Mouse (Mus musculus): ENCODE data around the gene AI464131.

The AI464131 gene

GRCm38 (mm10) chr4:41504325-41504724 lies 1.4 kb upstream of the AI464131 start:
- no peak for DNase-seq

- no peak for DNase-seq
These were observed 520 bp downstream of the AI464131 start for GRCm38 (mm10) chr4:41502171-41502940.

GRCm38 (mm10) chr4:41500787-41501186 lies 2.1 kb downstream of the AI464131 start:
- DNase-seq = no peak

- no peak for DNase-seq
These were observed 3.3 kb downstream of the AI464131 start for GRCm38 (mm10) chr4:41499619-41500018.

- DNase-seq = peak; percentile 47 to 54
These were observed 3.9 kb downstream of the AI464131 start for GRCm38 (mm10) chr4:41498921-41499391.

- no peak for DNase-seq
These were observed 4.7 kb downstream of the AI464131 start for GRCm38 (mm10) chr4:41497995-41498845.

- peak; percentile 33 to 45 for DNase-seq
These were observed 5.3 kb downstream of the AI464131 start for GRCm38 (mm10) chr4:41497579-41497978.

- no peak for DNase-seq
These were observed 5.8 kb downstream of the AI464131 start for GRCm38 (mm10) chr4:41497046-41497445.

GRCm38 (mm10) chr4:41495850-41496249 lies 7.0 kb downstream of the AI464131 start:
- peak; percentile 52 to 66 for DNase-seq

GRCm38 (mm10) chr4:41495076-41495475 lies 7.8 kb downstream of the AI464131 start:
- no peak for DNase-seq

GRCm38 (mm10) chr4:41494378-41494777 lies 8.5 kb downstream of the AI464131 start:
- DNase-seq = no peak

GRCm38 (mm10) chr4:41493464-41494116 lies 9.3 kb downstream of the AI464131 start:
- DNase-seq = no peak

- DNase-seq = peak; percentile 71 to 75
These were observed 9.9 kb downstream of the AI464131 start for GRCm38 (mm10) chr4:41492951-41493350.

- peak in 1 of 2 experiments; percentile 26 for DNase-seq
These were observed 21.3 kb downstream of the AI464131 start for GRCm38 (mm10) chr4:41481601-41482017.

GRCm38 (mm10) chr4:41480254-41480653 lies 22.6 kb downstream of the AI464131 start:
- peak; percentile 58 to 60 for DNase-seq

GRCm38 (mm10) chr4:41479456-41479804 lies 23.4 kb downstream of the AI464131 start:
- DNase-seq = no peak

- no peak for DNase-seq
These were observed 24.0 kb downstream of the AI464131 start for GRCm38 (mm10) chr4:41478751-41479455.

GRCm38 (mm10) chr4:41477648-41478160 lies 25.2 kb downstream of the AI464131 start:
- DNase-seq = no peak

- no peak for DNase-seq
These were observed 31.5 kb downstream of the AI464131 start for GRCm38 (mm10) chr4:41471384-41471689.

- DNase-seq = peak; percentile 60
These were observed 32.0 kb downstream of the AI464131 start for GRCm38 (mm10) chr4:41470684-41471383.

- DNase-seq = peak; percentile 45 to 51
These were observed 32.7 kb downstream of the AI464131 start for GRCm38 (mm10) chr4:41470051-41470683.

Data from cerebellum, postnatal 14 days (tissue).